Mouse (Mus musculus): Measurements from ENCODE around the gene Batf2.

The Batf2 gene

DNA sequence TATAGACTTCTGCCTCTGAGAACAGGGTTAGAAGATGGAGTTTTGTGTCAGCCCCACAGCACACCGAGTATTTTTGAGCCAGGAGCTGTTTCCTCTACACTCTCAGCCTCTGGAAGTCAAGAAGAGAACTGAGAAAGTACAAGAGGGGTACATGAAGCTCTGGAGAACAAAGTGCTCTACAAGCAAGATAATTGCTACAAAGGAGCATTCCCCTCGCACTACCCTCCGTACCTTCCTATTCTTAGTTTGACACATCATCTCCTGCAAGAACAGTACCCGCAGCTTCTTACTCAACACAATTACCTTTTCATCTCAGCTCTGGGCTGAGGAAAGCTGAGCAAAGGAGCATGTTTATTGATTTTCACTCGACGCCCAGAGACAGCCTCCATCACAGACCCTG, 77.8 kb downstream of the Batf2 start:
- CTCF ChIA-PET = interaction anchor here (0.5 kb wide), 1 partner anchor 263 kb away, joined by 4 read pairs; no protein-coding TSS in a partner anchor

All from spleen, embryonic (tissue).